Mouse (Mus musculus) lung, embryonic 15.5 days (tissue): ENCODE data around the gene 4933415A04Rik. TPM values are rescaled to one million over a fixed set of nuclear protein-coding genes. Genes with fewer than 3 reads are reported as not detected.

Experiments
- ATAC-seq: fragments of 200-750 bp; cut with Nextera tagmentation; 2 replicates; pipeline ENCODE4 v1.8.0; 2017; ENCODE audit warnings: moderate number of reproducible peaks, borderline replicate concordance; ENCODE audit not compliant: low FRiP score, low TSS enrichment; ENCODE audit errors: extremely low read depth
- H3K27ac ChIP-seq: fragments of 300-500 bp; sonication (generic); 2 replicates; pipeline ENCODE4 v1.5.1; 2015; ENCODE audit warnings: moderate library complexity, mild to moderate bottlenecking, inconsistent platforms
- H3K27me3 ChIP-seq: fragments of 300-500 bp; sonication (generic); 2 replicates; pipeline ENCODE4 v1.6.1; 2015; ENCODE audit warnings: inconsistent platforms
- H3K36me3 ChIP-seq: fragments of 300-500 bp; sonication (generic); 2 replicates; pipeline ENCODE4 v1.6.1; 2015; ENCODE audit warnings: inconsistent platforms
- H3K4me1 ChIP-seq: fragments of 300-500 bp; sonication (generic); 2 replicates; pipeline ENCODE4 v1.6.1; 2015; ENCODE audit warnings: inconsistent platforms
- H3K4me2 ChIP-seq: fragments of 300-500 bp; sonication (generic); 2 replicates; pipeline ENCODE4 v1.6.1; 2015; ENCODE audit warnings: inconsistent platforms, mild to moderate bottlenecking, moderate library complexity
- H3K4me3 ChIP-seq: fragments of 300-500 bp; sonication (generic); 2 replicates; pipeline ENCODE4 v1.5.1; 2015; ENCODE audit warnings: mild to moderate bottlenecking, inconsistent platforms
- H3K9ac ChIP-seq: fragments of 300-500 bp; sonication (generic); 2 replicates; pipeline ENCODE4 v1.6.1; 2015; ENCODE audit warnings: inconsistent platforms
- H3K9me3 ChIP-seq: fragments of 300-500 bp; sonication (generic); 2 replicates; pipeline ENCODE4 v1.6.1; 2016; ENCODE audit warnings: inconsistent platforms
- WGBS: fragments of 180-500 bp; shearing (Covaris S2); methylation state at CpG from one replicate; pipeline ENCODE4 v1.1.7; 2015; 5-methylcytosine and 5-hydroxymethylcytosine counted together
- polyA plus RNA-seq: library from polyadenylated mRNA; unstranded; fragments of >200 nt; fragmentation: Nextera tagmentation; extraction: Ambion mirVana; gene quantifications from 2 replicates; pipeline ENCODE4 v1.2.1, GENCODE M21; 2015

The 4933415A04Rik gene
- polyA plus RNA-seq, 1 experiment from 2014 or later: 6.3 TPM

DNA sequence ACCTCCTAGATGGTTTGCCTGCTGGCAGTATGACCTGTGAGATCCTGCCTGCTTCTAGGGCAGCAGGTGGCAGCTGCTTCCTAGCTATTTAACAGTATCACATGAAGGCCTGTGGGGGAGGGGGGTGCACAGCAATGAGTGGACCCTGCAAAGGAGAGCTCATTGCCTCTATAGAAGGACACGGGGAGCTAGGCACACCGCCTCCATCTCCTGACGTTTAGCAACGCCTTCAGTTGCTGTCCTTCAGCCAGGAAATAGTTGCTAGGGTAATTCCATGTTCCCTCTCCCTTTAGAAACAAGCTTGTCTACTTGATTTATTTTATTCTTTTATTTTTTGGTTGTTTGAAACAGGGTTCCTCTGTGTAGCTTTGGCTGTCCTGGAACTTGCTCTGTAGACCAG, 49.9 kb downstream of the 4933415A04Rik start:
- Histone ChIP-seq H3K4me2 (no peak overlapping the region), H3K36me3 (no peaks in the 10 kb centered on the region), H3K4me3 (no peak overlapping the region), H3K27me3 (no peaks in the 10 kb centered on the region), H3K9ac (no peak overlapping the region), H3K9me3 (no peaks in the 10 kb centered on the region), H3K27ac (no peak overlapping the region), H3K4me1 (peaks cover 12% of the 10 kb centered on the region)
- 54% methylated on average over 4 of the region's 4 CpGs for WGBS
- no peak for ATAC-seq

DNA sequence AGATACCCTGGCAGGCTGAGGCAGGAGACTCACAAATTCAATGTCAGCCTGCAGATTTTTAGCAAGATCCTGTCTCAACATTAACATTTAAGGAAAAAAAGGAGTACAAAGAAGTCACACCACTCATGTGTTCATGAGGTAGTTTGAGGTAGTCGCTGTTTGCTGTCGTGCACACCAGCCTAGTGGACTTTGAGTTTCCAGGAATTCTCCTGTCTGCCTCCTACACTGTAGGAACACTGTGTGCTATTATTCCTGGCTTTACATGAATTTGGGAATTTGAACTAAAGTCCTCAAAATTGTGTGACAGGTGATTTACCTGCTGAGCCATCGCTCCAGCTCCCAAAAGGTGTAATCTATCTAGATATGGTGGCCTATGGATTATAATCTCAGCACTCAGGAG, 51.6 kb downstream of the 4933415A04Rik start:
- H3K4me3 ChIP-seq: no peak overlapping the region
- H3K27ac ChIP-seq: no peak overlapping the region
- H3K36me3 ChIP-seq: no peaks in the 10 kb centered on the region
- no peaks in the 10 kb centered on the region for H3K9me3 ChIP-seq
- no peak overlapping the region for H3K9ac ChIP-seq
- 92% methylated on average over 3 of the region's 3 CpGs for WGBS
- H3K4me1 ChIP-seq: peaks cover 18% of the 10 kb centered on the region
- no peak for ATAC-seq
- H3K4me2 ChIP-seq: no peak overlapping the region
- no peaks in the 10 kb centered on the region for H3K27me3 ChIP-seq

Other genes starting within 250 kb of the 4933415A04Rik start
- 86.8 and 95.0 TPM in 2 replicates for gene Pttg1, start 160.8 kb upstream of the 4933415A04Rik start, polyA plus RNA-seq
- gene Slu7, start 153.3 kb upstream of the 4933415A04Rik start, polyA plus RNA-seq: 56.8 and 58.0 TPM in 2 replicates
- gene C1qtnf2, start 112.8 kb upstream of the 4933415A04Rik start, polyA plus RNA-seq: 2.6 and 3.1 TPM in 2 replicates
- 22.6 and 23.3 TPM in 2 replicates for gene Ccnjl, start 58.3 kb upstream of the 4933415A04Rik start, polyA plus RNA-seq
- gene Fabp6, start 14.5 kb downstream of the 4933415A04Rik start, polyA plus RNA-seq: not detected in 2 replicates
- 23.4 and 28.4 TPM in 2 replicates for gene Pwwp2a, start 95.0 kb downstream of the 4933415A04Rik start, polyA plus RNA-seq
- gene Ttc1, start 161.0 kb downstream of the 4933415A04Rik start, polyA plus RNA-seq: 64.7 and 64.8 TPM in 2 replicates